Mouse (Mus musculus): ENCODE results near the gene Spats2. TPM values are rescaled to one million over a fixed set of nuclear protein-coding genes. Genes with fewer than 3 reads are reported as not detected.

The Spats2 gene
- polyA plus RNA-seq, 1 experiment from 2014 or later = 39.0 TPM

DNA sequence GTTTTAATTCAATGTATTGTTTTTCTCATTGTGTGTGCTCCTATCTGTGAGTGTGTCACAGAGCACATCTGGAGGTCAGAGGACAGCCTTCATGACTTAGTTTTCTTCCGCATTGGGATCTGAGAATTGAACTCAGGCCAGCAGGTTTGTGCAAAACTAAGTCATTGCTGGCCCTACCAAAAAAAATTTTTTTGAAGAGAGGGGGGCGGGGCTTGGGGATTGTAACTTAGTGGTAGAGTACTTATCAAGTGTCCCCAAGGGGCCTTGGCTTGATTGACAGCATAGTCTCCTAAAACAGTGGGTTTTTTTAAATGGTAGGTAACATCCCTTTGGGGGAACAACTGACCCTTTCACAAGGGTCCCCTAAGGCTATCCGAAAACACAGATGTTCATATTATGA is 14.6 kb upstream of the Spats2 start:
- no peak overlapping the region for H3K9ac ChIP-seq (ENCODE audit: low read length)
- no peak for DNase-seq (ENCODE audit: low spot score)
- no peak for ATAC-seq
- no peak overlapping the region for H3K27ac ChIP-seq (ENCODE audit: low read depth, low read length)
- H3K27me3 ChIP-seq (replicated peaks; ENCODE audit: control insufficient read depth, insufficient read depth, low read length) = no peaks in the 10 kb centered on the region
- H3K4me2 ChIP-seq (ENCODE audit: low read length) = no peak overlapping the region
- no peak overlapping the region for H3K4me3 ChIP-seq (ENCODE audit: low read depth, low read length)
- H3K9me3 ChIP-seq (replicated peaks; ENCODE audit: control insufficient read depth, low read length) = no peaks in the 10 kb centered on the region
- no peaks in the 10 kb centered on the region for H3K36me3 ChIP-seq (ENCODE audit: control insufficient read depth, insufficient read depth, low read length)
- 87% methylated on average over 3 of the region's 3 CpGs for WGBS
- H3K4me1 ChIP-seq (ENCODE audit: control insufficient read depth, insufficient read depth, low read length) = no peaks in the 10 kb centered on the region

DNA sequence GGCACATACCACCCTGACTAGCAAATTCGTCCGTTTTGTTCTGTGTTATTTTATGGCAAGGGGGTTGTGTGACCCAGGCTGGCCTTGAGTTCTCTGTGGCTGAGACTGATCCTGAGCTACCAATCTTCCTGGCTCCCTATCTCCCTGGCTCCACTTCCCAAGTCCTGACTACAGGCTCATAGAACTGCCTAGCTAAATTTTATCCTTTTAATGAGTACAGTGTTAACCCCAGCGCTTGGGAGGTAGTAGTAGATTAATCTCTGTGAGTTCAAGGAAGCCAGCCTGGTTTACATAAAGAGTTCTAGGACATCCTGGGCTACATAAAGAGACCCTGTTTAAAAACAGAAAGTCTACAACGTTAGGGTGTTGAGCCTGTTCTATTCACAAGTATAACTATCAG is 13.9 kb upstream of the Spats2 start:
- Histone ChIP-seq H3K9ac (ENCODE audit: low read length) (no peak overlapping the region), H3K9me3 (replicated peaks; ENCODE audit: control insufficient read depth, low read length) (no peaks in the 10 kb centered on the region), H3K36me3 (ENCODE audit: control insufficient read depth, insufficient read depth, low read length) (no peaks in the 10 kb centered on the region), H3K4me3 (ENCODE audit: low read depth, low read length) (no peak overlapping the region), H3K4me2 (ENCODE audit: low read length) (no peak overlapping the region), H3K27me3 (replicated peaks; ENCODE audit: control insufficient read depth, insufficient read depth, low read length) (no peaks in the 10 kb centered on the region), H3K4me1 (ENCODE audit: control insufficient read depth, insufficient read depth, low read length) (no peaks in the 10 kb centered on the region), H3K27ac (ENCODE audit: low read depth, low read length) (no peak overlapping the region)
- WGBS = 77% methylated on average over 4 of the region's 4 CpGs
- ATAC-seq = no peak
- no peak for DNase-seq (ENCODE audit: low spot score)

DNA sequence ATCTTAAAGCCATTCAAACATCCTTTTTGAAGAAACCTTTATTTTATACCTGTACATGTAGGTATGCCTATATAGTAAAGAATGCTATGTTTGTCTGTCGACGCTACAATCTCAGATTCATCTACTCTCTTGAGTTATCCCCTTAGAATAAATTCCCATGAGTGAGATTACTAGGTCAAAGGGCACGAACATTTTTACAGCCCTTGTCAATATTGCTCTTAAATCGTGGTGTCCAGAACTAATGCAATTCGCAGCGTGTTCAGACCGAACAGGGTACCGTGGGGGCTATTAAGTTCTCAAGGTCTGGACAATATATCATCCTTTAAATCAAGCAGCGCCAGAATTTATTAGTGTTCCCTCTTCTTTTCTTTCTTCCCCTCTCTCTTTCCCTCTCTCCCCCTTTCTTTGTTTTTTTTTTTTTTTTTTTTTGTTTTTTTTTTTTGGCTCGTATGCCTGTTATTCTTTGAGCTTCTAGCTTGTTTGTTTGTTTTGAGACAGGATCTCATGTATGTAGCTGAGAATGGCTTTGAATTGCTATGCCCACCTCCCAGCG is 12.8 kb upstream of the Spats2 start:
- no peaks in the 10 kb centered on the region for H3K36me3 ChIP-seq (ENCODE audit: control insufficient read depth, insufficient read depth, low read length)
- no peaks in the 10 kb centered on the region for H3K9me3 ChIP-seq (replicated peaks; ENCODE audit: control insufficient read depth, low read length)
- H3K4me3 ChIP-seq (ENCODE audit: low read depth, low read length) = no peak overlapping the region
- peak overlapping the region; percentile 4; the same call in 1 of the 2 replicates for H3K4me2 ChIP-seq (ENCODE audit: low read length)
- ATAC-seq (no peak), DNase-seq (ENCODE audit: low spot score) (no peak)
- no peaks in the 10 kb centered on the region for H3K4me1 ChIP-seq (ENCODE audit: control insufficient read depth, insufficient read depth, low read length)
- H3K27ac ChIP-seq (ENCODE audit: low read depth, low read length) = no peak overlapping the region
- no peaks in the 10 kb centered on the region for H3K27me3 ChIP-seq (replicated peaks; ENCODE audit: control insufficient read depth, insufficient read depth, low read length)
- WGBS = 72% methylated on average over 11 of the region's 11 CpGs
- H3K9ac ChIP-seq (ENCODE audit: low read length) = no peak overlapping the region

DNA sequence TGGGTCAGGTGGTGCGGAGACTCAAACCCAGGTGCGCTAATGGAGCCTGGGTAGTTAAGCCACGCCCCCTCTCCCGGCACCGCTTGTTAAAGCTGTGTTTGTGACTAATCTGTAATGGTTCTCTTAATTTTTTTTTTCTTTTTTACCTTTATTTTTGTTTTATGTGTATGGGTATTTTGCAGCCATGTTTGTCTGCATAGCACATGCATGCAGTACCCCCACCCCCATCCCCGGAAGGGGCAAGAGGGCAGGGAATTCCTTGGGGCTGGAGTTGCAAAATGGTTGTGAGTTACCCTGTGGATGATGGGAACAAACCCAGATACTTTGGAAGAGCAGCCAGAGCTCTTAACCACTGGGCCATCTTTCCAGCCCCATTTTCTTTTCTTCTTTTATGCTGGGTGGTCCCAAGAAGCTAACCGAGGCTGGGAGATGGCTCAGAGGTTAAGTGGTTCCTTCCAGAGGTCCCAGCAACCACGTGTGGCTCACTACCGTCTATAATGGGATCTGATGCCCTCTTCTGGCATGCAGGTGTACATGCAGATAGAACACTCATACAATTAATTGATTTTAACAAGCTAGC is 12.2 kb upstream of the Spats2 start:
- Histone ChIP-seq H3K4me1 (ENCODE audit: control insufficient read depth, insufficient read depth, low read length) (no peaks in the 10 kb centered on the region), H3K4me3 (ENCODE audit: low read depth, low read length) (no peak overlapping the region), H3K9ac (ENCODE audit: low read length) (no peak overlapping the region), H3K27ac (ENCODE audit: low read depth, low read length) (no peak overlapping the region), H3K36me3 (ENCODE audit: control insufficient read depth, insufficient read depth, low read length) (no peaks in the 10 kb centered on the region), H3K9me3 (replicated peaks; ENCODE audit: control insufficient read depth, low read length) (no peaks in the 10 kb centered on the region), H3K27me3 (replicated peaks; ENCODE audit: control insufficient read depth, insufficient read depth, low read length) (no peaks in the 10 kb centered on the region), H3K4me2 (ENCODE audit: low read length) (peak overlapping the region; percentile 4; the same call in 1 of the 2 replicates)
- ATAC-seq (no peak), DNase-seq (ENCODE audit: low spot score) (no peak)
- WGBS = 4% methylated on average over 9 of the region's 9 CpGs

DNA sequence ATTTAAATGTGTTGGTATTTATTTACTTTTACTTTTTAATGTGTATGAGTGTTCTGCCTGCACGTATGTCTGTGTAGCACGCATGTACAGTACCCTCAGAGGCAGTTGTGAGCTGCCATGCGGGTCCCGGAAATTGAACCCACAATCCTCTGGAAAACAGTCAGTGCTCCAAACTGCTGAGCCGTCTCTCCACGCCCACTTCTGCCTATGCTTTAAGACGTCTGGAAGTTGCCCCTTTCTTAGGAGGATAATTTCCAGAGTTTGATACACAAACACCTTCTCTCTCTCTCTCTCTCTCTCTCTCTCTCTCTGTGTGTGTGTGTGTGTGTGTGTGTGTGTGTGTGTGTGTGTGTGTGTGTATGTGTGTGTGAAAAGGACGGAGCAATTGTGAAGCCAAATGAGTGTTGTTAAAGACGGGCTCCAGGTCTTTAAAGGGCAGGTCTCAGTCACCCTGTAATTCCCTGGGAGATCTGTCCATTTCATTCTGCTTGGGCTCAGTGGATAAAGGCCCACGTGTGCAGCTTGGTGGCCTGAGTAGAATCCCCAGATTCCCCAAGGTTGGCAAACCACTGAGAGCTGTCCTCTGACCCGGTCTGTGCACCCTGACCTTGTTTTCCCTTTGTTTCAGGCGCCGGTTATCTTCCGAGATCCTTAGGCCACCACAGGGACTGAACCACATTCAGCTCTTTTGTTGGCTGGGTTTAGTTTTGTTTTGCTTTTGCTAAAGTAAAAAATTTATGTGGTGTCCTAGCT is 11.2 kb upstream of the Spats2 start:
- no peak for ATAC-seq
- WGBS = 57% methylated on average over 14 of the region's 14 CpGs
- H3K4me3 ChIP-seq (ENCODE audit: low read depth, low read length) = no peak overlapping the region

DNA sequence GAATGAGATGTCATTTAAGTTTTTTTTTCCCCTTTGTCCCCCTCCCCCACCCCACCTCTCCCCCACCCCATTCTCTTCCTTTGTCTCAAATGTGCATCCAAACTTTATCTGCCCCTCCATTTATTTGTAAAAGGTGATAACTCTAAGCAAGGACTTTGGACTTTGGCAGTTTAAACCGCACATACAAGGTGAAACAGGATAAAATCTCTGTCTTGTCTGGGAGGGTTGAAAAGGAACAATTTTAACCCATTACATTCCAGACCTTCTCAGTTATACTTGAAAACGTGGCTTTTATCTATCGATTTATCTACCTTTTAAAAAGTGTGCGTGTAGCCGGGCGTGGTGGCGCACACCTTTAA is 10.7 kb upstream of the Spats2 start:
- 89% methylated on average over 7 of the region's 7 CpGs for WGBS
- no peak overlapping the region for H3K27ac ChIP-seq (ENCODE audit: low read depth, low read length)
- H3K4me3 ChIP-seq (ENCODE audit: low read depth, low read length) = no peak overlapping the region
- no peaks in the 10 kb centered on the region for H3K4me1 ChIP-seq (ENCODE audit: control insufficient read depth, insufficient read depth, low read length)
- no peak for DNase-seq (ENCODE audit: low spot score)
- H3K9me3 ChIP-seq (replicated peaks; ENCODE audit: control insufficient read depth, low read length) = no peaks in the 10 kb centered on the region
- ATAC-seq = no peak
- H3K27me3 ChIP-seq (replicated peaks; ENCODE audit: control insufficient read depth, insufficient read depth, low read length) = no peaks in the 10 kb centered on the region
- H3K36me3 ChIP-seq (ENCODE audit: control insufficient read depth, insufficient read depth, low read length) = no peaks in the 10 kb centered on the region
- H3K9ac ChIP-seq (ENCODE audit: low read length) = no peak overlapping the region
- H3K4me2 ChIP-seq (ENCODE audit: low read length) = no peak overlapping the region

More for the DNA sequence above, 11.2 kb upstream of the Spats2 start:
- Histone ChIP-seq H3K9ac (ENCODE audit: low read length) (no peak overlapping the region), H3K27ac (ENCODE audit: low read depth, low read length) (no peak overlapping the region), H3K9me3 (replicated peaks; ENCODE audit: control insufficient read depth, low read length) (no peaks in the 10 kb centered on the region), H3K36me3 (ENCODE audit: control insufficient read depth, insufficient read depth, low read length) (no peaks in the 10 kb centered on the region), H3K4me2 (ENCODE audit: low read length) (no peak overlapping the region), H3K4me1 (ENCODE audit: control insufficient read depth, insufficient read depth, low read length) (no peaks in the 10 kb centered on the region), H3K27me3 (replicated peaks; ENCODE audit: control insufficient read depth, insufficient read depth, low read length) (no peaks in the 10 kb centered on the region)
- DNase-seq (ENCODE audit: low spot score) = no peak

DNA sequence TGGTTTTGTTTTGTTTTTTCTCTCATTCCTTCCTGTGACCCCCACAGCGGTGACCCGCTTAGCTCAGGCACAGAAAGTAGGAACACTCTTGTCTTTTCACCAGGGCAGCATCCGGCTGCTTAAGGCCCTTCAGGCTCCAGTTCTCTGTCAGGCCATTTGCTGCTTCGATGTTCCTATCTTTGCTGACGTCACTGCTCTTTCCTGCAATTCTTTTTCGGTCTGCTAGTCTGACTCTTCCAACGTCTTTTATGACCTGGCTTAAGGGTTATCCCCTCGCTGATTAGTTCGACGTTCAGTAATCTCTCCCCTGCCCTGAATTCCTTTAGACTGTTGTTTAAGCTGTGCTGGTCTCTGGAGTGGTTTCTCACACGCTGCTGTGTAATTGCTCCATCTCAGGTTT is 9.2 kb upstream of the Spats2 start:
- 63% methylated on average over 11 of the region's 11 CpGs for WGBS
- ATAC-seq = no peak
- H3K27ac ChIP-seq (ENCODE audit: low read depth, low read length) = no peak overlapping the region
- H3K4me3 ChIP-seq (ENCODE audit: low read depth, low read length) = no peak overlapping the region
- no peak for DNase-seq (ENCODE audit: low spot score)
- H3K9me3 ChIP-seq (replicated peaks; ENCODE audit: control insufficient read depth, low read length) = no peaks in the 10 kb centered on the region
- no peak overlapping the region for H3K4me2 ChIP-seq (ENCODE audit: low read length)
- no peak overlapping the region for H3K9ac ChIP-seq (ENCODE audit: low read length)
- H3K4me1 ChIP-seq (ENCODE audit: control insufficient read depth, insufficient read depth, low read length) = no peaks in the 10 kb centered on the region
- H3K27me3 ChIP-seq (replicated peaks; ENCODE audit: control insufficient read depth, insufficient read depth, low read length) = no peaks in the 10 kb centered on the region
- no peaks in the 10 kb centered on the region for H3K36me3 ChIP-seq (ENCODE audit: control insufficient read depth, insufficient read depth, low read length)

DNA sequence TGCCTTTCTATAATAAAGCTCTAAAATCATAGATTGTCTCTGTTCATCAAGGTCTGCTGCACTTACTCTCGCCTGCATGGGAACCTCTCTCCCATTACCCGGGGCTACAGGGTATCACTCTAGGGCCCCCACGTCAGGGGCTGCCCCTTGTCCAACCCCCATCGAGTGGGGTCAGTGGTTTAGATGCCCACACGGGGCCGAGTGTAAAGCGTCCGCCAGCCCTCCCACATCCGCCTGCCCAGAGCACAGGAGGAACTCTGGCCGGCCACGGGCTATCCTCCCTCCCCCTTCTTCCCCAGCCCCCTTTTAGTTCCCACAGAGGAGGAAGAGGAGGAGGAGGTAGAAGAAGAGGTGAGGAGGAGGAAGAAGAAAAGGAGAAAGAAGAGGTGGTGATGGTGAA is 4.9 kb upstream of the Spats2 start:
- no peak overlapping the region for H3K4me2 ChIP-seq (ENCODE audit: low read length)
- no peaks in the 10 kb centered on the region for H3K27me3 ChIP-seq (replicated peaks; ENCODE audit: control insufficient read depth, insufficient read depth, low read length)
- H3K9ac ChIP-seq (ENCODE audit: low read length) = no peak overlapping the region
- no peak overlapping the region for H3K4me3 ChIP-seq (ENCODE audit: low read depth, low read length)
- no peaks in the 10 kb centered on the region for H3K9me3 ChIP-seq (replicated peaks; ENCODE audit: control insufficient read depth, low read length)
- 18% methylated on average over 11 of the region's 11 CpGs for WGBS
- peaks cover 3% of the 10 kb centered on the region; the same call in 1 of the 2 replicates for H3K4me1 ChIP-seq (ENCODE audit: control insufficient read depth, insufficient read depth, low read length)
- no peaks in the 10 kb centered on the region for H3K36me3 ChIP-seq (ENCODE audit: control insufficient read depth, insufficient read depth, low read length)
- no peak for DNase-seq (ENCODE audit: low spot score)
- no peak for ATAC-seq
- H3K27ac ChIP-seq (ENCODE audit: low read depth, low read length) = no peak overlapping the region

DNA sequence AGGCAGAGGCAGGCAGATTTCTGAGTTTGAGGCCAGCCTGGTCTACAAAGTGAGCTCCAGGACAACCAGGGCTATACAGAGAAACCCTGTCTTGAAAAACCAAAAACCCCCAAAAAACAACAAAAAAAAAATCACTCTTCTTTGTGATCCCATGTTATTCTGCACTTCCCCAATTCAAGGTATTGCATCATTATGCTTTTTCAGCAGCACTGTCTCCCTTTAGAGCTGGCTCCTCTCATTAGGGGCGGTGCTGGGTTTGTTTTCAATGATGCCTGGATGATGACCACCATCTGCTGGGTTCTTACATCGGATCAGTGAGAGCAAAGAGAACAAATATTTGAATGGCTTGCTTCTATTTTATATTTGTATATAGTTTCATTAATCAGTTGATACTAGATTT is 3.1 kb upstream of the Spats2 start:
- peaks cover 3% of the 10 kb centered on the region; the same call in 1 of the 2 replicates for H3K4me1 ChIP-seq (ENCODE audit: control insufficient read depth, insufficient read depth, low read length)
- DNase-seq (ENCODE audit: low spot score) (no peak), ATAC-seq (no peak)
- H3K9ac ChIP-seq (ENCODE audit: low read length) = no peak overlapping the region
- WGBS = 83% methylated on average over 2 of the region's 2 CpGs
- H3K27me3 ChIP-seq (replicated peaks; ENCODE audit: control insufficient read depth, insufficient read depth, low read length) = no peaks in the 10 kb centered on the region
- H3K27ac ChIP-seq (ENCODE audit: low read depth, low read length) = no peak overlapping the region
- no peaks in the 10 kb centered on the region for H3K9me3 ChIP-seq (replicated peaks; ENCODE audit: control insufficient read depth, low read length)
- no peak overlapping the region for H3K4me2 ChIP-seq (ENCODE audit: low read length)
- H3K4me3 ChIP-seq (ENCODE audit: low read depth, low read length) = no peak overlapping the region
- H3K36me3 ChIP-seq (ENCODE audit: control insufficient read depth, insufficient read depth, low read length) = no peaks in the 10 kb centered on the region

All from forebrain, embryonic 14.5 days (tissue).